Mouse (Mus musculus) neural tube, embryonic 15.5 days (tissue): Measurements from ENCODE around the gene Nrp2. TPM values are rescaled to one million over a fixed set of nuclear protein-coding genes. Genes with fewer than 3 reads are reported as not detected.

Experiments
- ATAC-seq: fragments of 200-750 bp; cut with Nextera tagmentation; 2 replicates; pipeline ENCODE4 v1.8.0; 2017; ENCODE audit warnings: mild to moderate bottlenecking, moderate TSS enrichment, moderate library complexity; ENCODE audit not compliant: low FRiP score
- H3K27ac ChIP-seq: fragments of 300-500 bp; sonication (generic); replicated peaks from 2 replicates; pipeline ENCODE4 v1.5.1; 2015; ENCODE audit warnings: mild to moderate bottlenecking, inconsistent platforms
- H3K27me3 ChIP-seq: fragments of 300-500 bp; sonication (generic); replicated peaks from 2 replicates; pipeline ENCODE4 v1.6.1; 2015; ENCODE audit warnings: inconsistent platforms
- H3K36me3 ChIP-seq: fragments of 300-500 bp; sonication (generic); 2 replicates; pipeline ENCODE4 v1.6.1; 2015; ENCODE audit warnings: inconsistent platforms
- H3K4me1 ChIP-seq: fragments of 300-500 bp; sonication (generic); 2 replicates; pipeline ENCODE4 v1.6.1; 2015; ENCODE audit warnings: inconsistent platforms
- H3K4me2 ChIP-seq: fragments of 300-500 bp; sonication (generic); 2 replicates; pipeline ENCODE4 v1.6.1; 2015; ENCODE audit warnings: inconsistent platforms, mild to moderate bottlenecking, moderate library complexity
- H3K4me3 ChIP-seq: fragments of 300-500 bp; sonication (generic); replicated peaks from 2 replicates; pipeline ENCODE4 v1.5.1; 2015; ENCODE audit warnings: mild to moderate bottlenecking, inconsistent platforms
- H3K9ac ChIP-seq: fragments of 300-500 bp; sonication (generic); replicated peaks from 2 replicates; pipeline ENCODE4 v1.6.1; 2015; ENCODE audit warnings: mild to moderate bottlenecking, inconsistent platforms
- H3K9me3 ChIP-seq: fragments of 300-500 bp; sonication (generic); replicated peaks from 2 replicates; pipeline ENCODE4 v1.6.1; 2016; ENCODE audit warnings: inconsistent platforms
- WGBS: fragments of 180-500 bp; shearing (Covaris S2); methylation state at CpG from one replicate; pipeline ENCODE4 v1.1.7; 2015; ENCODE audit warnings: mixed read lengths; 5-methylcytosine and 5-hydroxymethylcytosine counted together
- polyA plus RNA-seq: library from polyadenylated mRNA; unstranded; fragments of >200 nt; fragmentation: Nextera tagmentation; extraction: Ambion mirVana; gene quantifications from 2 replicates; pipeline ENCODE4 v1.2.1, GENCODE M21; 2015

Nrp2 gene
- polyA plus RNA-seq, 1 experiment from 2014 or later, result 35.6 TPM

DNA sequence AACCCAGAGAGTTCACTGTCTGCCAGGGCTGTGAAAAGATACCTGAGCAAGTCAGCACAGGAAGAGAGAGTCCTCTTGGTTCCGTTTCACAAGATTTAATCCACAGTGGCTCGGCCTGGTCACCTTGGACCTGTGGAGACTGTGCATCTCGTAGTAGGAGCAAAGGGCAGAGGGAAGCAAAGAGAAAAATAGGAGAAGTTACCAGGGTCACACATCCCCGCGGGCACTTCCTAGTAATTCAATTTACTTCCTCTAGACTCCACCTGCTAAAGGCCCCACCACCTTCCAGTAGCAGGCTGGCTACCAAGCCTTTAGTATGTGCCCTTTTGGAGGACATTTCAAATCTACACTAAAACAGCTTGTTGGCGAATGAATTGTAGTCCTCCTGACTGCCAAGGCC, 11.9 kb upstream of the Nrp2 start:
- WGBS, result 91% methylated on average over 6 of the region's 6 CpGs
- H3K4me2 ChIP-seq, result no peak overlapping the region
- no peak overlapping the region for H3K4me3 ChIP-seq
- no peak for ATAC-seq
- no peak overlapping the region for H3K27ac ChIP-seq
- H3K9me3 ChIP-seq, result no peaks in the 10 kb centered on the region
- 0 out of 2 replicates have a peak, but pooled peaks cover 3% of the 10 kb centered on the region for H3K4me1 ChIP-seq
- H3K36me3 ChIP-seq, result no peaks in the 10 kb centered on the region
- H3K27me3 ChIP-seq, result peaks cover 7% of the 10 kb centered on the region; the same call in 1 of the 2 replicates
- no peak overlapping the region for H3K9ac ChIP-seq

DNA sequence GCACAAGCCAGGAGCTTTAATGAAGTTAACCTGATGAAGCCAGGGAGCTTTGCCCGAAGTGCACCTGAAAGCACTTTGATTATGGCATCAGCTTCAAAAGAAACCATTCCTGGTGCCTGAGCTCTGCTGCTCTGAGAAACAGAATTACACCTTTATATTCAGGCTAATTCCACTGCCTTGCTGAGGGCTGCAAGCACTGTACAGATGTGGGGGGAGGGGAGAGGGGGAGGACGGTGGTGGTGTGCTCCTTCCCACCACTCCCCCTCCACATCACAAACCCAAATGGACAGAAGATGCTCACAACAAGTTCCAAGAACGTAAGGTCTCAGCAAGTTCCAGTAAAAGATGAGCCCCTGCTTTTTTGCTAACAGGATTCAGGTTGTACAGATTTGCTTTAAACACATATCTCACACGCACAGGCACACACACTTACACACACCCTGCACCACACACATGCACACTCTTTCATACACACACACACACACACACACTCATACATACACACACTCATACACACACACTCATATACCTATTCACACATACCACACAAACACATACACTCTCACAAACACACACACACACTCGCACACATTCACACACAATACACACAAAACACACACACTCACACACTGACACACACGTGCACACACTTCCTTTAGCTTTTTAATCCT, 6.6 kb upstream of the Nrp2 start:
- WGBS, result 56% methylated on average over 6 of the region's 6 CpGs
- Histone ChIP-seq H3K9me3 (no peaks in the 10 kb centered on the region), H3K27me3 (peaks cover 5% of the 10 kb centered on the region; the same call in 1 of the 2 replicates), H3K4me1 (peaks cover 20% of the 10 kb centered on the region), H3K9ac (no peak overlapping the region), H3K4me2 (0 out of 2 replicates have a peak overlapping the region, but pooled peaks have one; percentile 32), H3K4me3 (no peak overlapping the region), H3K27ac (no peak overlapping the region), H3K36me3 (no peaks in the 10 kb centered on the region)
- peak; percentile 45 for ATAC-seq

DNA sequence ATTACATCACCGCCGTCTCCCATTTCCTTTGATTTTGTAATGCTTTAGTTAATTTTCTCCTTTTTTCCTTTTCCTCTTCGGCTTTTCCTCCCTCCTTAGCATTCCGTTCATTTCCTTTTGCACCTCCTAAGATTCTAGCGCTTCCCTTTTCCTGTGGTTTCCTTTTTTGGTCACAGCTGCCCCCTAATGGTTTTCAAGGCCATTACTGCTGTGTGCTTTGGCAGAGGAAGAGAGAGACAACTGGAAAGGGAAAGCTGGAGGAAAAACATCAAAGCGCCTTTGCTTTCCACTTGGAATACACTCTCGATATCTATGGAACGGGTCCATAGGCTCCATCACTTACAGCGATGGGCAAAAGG, 6.1 kb upstream of the Nrp2 start:
- 0 out of 2 replicates have a peak overlapping the region, but pooled peaks have one; percentile 32 for H3K4me2 ChIP-seq
- H3K9me3 ChIP-seq, result no peaks in the 10 kb centered on the region
- H3K4me1 ChIP-seq, result peaks cover 20% of the 10 kb centered on the region
- H3K27me3 ChIP-seq, result peaks cover 5% of the 10 kb centered on the region; the same call in 1 of the 2 replicates
- peak; percentile 81; the same call in 1 of the 2 replicates for ATAC-seq
- H3K36me3 ChIP-seq, result no peaks in the 10 kb centered on the region
- H3K4me3 ChIP-seq, result no peak overlapping the region
- no peak overlapping the region for H3K9ac ChIP-seq
- 22% methylated on average over 9 of the region's 9 CpGs for WGBS
- no peak overlapping the region for H3K27ac ChIP-seq

DNA sequence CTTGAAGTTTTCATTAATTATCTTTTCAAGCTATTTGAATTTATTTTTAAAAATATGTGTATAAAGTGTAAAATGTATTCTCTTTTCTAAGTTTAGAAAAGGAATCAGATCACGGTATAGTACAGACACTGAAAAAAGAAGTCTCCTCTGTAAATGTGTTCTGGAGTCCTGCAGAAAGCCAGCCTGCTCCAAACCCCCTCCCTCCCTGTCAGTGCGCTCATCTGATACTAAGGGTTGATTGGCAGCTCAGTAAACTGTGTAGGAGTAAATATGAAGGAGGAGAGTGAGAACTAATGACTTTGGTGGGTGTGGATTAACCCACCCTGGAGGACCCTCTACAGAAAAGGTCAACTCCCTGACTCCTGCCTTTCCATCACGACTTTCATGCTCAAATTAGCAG, 5.7 kb upstream of the Nrp2 start:
- no peak overlapping the region for H3K4me3 ChIP-seq
- ATAC-seq, result no peak

DNA sequence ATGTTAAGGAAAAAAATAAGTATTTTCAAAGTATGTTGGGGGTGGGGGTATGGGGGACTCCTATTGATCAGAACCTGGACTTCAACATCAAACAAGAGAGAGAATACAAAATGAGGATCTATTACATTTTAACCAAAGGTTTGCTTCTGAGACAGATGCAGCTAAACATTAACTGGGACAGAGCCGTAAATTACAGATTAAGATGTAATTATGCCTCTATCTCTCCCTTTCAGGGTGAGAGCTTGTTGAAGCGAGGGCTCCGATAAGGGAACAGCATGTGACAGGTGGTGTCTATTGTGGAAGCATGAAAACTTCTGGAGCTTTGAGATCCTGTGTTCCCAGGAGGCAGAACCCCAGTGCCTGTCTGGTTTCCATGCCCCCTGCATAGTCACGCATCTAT, 3.3 kb upstream of the Nrp2 start:
- no peak for ATAC-seq
- no peaks in the 10 kb centered on the region for H3K36me3 ChIP-seq
- peaks cover 5% of the 10 kb centered on the region; the same call in 1 of the 2 replicates for H3K27me3 ChIP-seq
- no peak overlapping the region for H3K4me2 ChIP-seq
- 54% methylated on average over 4 of the region's 4 CpGs for WGBS
- no peak overlapping the region for H3K27ac ChIP-seq
- H3K4me3 ChIP-seq, result no peak overlapping the region
- no peak overlapping the region for H3K9ac ChIP-seq
- H3K4me1 ChIP-seq, result peaks cover 29% of the 10 kb centered on the region
- no peaks in the 10 kb centered on the region for H3K9me3 ChIP-seq

More for the DNA sequence above, 5.7 kb upstream of the Nrp2 start:
- H3K9ac ChIP-seq, result no peak overlapping the region
- H3K4me2 ChIP-seq, result 0 out of 2 replicates have a peak overlapping the region, but pooled peaks have one; percentile 32
- peaks cover 5% of the 10 kb centered on the region; the same call in 1 of the 2 replicates for H3K27me3 ChIP-seq
- H3K9me3 ChIP-seq, result no peaks in the 10 kb centered on the region
- H3K36me3 ChIP-seq, result no peaks in the 10 kb centered on the region
- WGBS, result 65% methylated on average over 3 of the region's 3 CpGs
- H3K27ac ChIP-seq, result no peak overlapping the region
- peaks cover 21% of the 10 kb centered on the region for H3K4me1 ChIP-seq

DNA sequence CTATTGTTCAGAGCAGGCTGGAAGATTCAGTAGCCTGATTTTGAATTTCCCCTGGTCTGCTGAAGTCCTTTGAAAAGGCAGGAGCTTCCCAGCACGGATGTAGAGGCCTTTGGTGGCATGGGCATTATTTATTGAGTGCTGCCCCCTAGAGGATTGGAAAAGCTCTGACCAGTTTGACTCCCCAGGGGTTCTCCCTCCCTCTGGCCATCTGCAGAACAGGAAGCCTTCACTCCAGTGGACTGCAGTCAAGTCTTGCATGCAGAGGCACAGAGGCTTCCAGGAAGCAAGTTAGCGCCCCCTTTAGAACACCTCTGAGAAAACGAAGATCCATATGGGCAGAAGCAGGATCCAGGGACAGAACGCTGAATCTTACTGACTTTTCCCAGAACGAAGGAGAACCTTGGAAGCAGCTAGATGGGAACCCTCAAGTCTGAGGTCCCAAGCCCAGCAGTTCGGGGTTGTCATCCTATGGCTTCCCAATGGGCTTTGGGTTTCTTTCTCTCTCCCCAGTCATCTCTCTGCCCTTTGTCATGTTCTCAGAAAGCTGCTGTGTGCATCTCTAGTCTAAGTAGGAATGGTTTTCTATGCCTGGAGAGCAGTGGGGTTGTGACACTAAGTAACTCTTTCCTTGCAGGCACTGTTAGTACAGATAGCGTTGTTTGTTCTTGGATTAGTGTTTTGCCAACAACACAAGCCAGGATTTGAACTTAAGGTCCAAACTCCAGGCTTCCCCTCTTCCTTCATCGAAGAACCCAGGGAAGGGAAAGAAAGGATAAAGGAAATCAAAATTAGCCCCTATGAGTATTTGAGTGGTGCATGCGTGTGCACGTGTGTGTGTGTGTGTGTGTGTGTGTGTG, 1.8 kb upstream of the Nrp2 start:
- H3K4me2 ChIP-seq, result no peak overlapping the region
- no peak overlapping the region for H3K27ac ChIP-seq
- peaks cover 5% of the 10 kb centered on the region; the same call in 1 of the 2 replicates for H3K27me3 ChIP-seq
- H3K9me3 ChIP-seq, result no peaks in the 10 kb centered on the region
- H3K4me3 ChIP-seq, result no peak overlapping the region
- no peak overlapping the region for H3K9ac ChIP-seq
- ATAC-seq, result no peak
- peaks cover 40% of the 10 kb centered on the region for H3K4me1 ChIP-seq
- 42% methylated on average over 10 of the region's 10 CpGs for WGBS
- no peaks in the 10 kb centered on the region for H3K36me3 ChIP-seq

DNA sequence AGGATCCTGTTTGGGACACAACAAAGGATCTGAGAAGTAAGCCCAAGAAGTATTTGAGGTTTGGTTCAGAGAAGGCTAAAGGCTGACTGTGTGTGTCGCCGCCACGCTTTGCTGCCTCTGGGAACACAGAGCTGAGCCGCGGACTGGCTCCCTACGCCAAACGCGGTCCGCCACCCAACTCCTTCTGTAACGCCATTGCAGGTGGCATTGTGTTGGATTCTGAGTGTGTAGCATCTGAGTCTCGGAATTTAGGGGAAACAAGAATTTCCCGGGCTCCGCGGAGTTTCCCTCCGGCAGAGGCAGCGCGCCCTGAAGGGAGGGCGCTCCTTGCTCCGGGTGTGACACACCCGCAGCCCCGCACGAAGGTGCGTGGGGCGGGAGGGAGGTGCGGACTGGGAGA, 342 bp upstream of the Nrp2 start:
- under 1% methylated on average over 24 of the region's 25 CpGs for WGBS

DNA sequence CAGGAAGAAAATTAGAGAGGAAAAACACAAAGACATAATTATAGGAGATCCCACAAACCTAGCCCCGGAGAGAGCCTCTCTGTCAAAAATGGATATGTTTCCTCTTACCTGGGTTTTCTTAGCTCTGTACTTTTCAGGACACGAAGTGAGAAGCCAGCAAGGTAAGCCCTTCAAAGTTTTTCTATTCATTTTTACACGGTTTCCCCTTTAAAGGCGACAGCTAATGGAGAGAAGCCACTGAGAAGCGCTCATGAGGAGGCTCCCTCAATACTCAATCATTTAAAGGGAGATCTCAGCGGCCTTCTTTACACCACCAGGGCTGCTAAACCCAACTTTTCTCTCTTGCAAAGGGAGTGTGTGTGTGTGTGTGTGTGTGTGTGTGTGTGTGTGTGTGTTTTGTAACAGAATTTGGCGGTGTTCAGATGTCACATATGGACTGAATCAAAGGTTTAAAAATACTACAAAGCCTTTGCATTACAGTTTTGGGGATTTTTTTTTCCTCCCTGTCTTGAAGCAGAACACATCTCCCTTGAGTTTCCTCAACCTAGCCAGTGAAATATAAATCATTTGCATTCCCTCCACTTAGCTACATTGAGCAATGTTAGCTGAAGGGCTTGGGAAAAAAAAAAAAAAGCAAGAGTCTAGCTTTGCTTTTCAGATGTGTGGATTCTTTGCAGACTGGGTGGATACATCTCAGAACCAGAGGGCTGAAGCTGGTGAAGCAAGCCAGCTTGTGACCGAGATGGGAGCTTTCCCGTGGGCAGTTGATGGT, 1.2 kb downstream of the Nrp2 start:
- under 1% methylated on average over 9 of the region's 9 CpGs for WGBS
- Histone ChIP-seq H3K27ac (peak overlapping the region; percentile 90), H3K4me2 (peak overlapping the region; percentile 97), H3K4me1 (peaks cover 52% of the 10 kb centered on the region), H3K4me3 (peak overlapping the region; percentile 64), H3K9me3 (no peaks in the 10 kb centered on the region), H3K36me3 (no peaks in the 10 kb centered on the region), H3K9ac (peak overlapping the region; percentile 81), H3K27me3 (no peaks in the 10 kb centered on the region; the same call in 1 of the 2 replicates)
- no peak for ATAC-seq

More for the DNA sequence above, 342 bp upstream of the Nrp2 start:
- no peaks in the 10 kb centered on the region for H3K9me3 ChIP-seq
- H3K27me3 ChIP-seq, result peaks cover 5% of the 10 kb centered on the region; the same call in 1 of the 2 replicates
- H3K4me1 ChIP-seq, result peaks cover 39% of the 10 kb centered on the region
- H3K27ac ChIP-seq, result peak overlapping the region; percentile 90
- H3K36me3 ChIP-seq, result no peaks in the 10 kb centered on the region
- H3K4me2 ChIP-seq, result peak overlapping the region; percentile 97
- no peak; the same call in 1 of the 2 replicates for ATAC-seq
- peak overlapping the region; percentile 64 for H3K4me3 ChIP-seq
- peak overlapping the region; percentile 81 for H3K9ac ChIP-seq

DNA sequence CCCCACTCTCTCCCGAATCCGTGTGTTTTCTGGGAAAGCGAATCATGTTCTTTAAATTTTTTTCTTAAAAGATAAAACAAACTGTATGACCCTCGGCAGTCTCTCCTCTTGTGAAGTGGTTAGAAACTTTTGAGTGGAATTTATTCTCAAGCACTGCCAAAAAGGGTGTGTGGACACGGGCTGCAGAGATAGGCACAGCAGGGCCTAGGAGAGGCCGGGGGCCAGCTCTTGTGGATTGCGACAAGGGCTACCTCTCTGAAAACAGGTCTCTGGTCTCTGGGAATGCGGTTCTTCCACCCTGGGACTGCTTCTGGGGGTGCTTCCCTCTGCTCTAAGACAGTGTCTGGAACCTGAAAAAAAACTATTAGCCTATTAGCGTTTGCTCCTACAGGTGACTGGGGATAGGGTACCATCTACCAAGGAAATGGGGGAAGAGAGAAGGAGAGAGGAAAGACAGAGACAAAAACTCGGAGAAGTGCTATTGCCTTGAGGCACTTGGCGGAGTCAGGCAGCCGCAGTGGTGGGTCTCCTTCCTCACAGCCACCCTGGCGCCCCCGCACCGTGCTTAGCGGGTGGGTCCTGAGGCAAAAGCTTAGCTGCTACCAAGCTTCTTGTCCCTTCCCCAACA, 1.9 kb downstream of the Nrp2 start:
- Histone ChIP-seq H3K27me3 (no peaks in the 10 kb centered on the region; the same call in 1 of the 2 replicates), H3K9ac (peak overlapping the region; percentile 81), H3K9me3 (no peaks in the 10 kb centered on the region), H3K4me1 (peaks cover 58% of the 10 kb centered on the region), H3K4me2 (peak overlapping the region; percentile 97), H3K36me3 (no peaks in the 10 kb centered on the region), H3K4me3 (peak overlapping the region; percentile 64), H3K27ac (peak overlapping the region; percentile 90)
- WGBS, result 5% methylated on average over 16 of the region's 16 CpGs
- ATAC-seq, result no peak

DNA sequence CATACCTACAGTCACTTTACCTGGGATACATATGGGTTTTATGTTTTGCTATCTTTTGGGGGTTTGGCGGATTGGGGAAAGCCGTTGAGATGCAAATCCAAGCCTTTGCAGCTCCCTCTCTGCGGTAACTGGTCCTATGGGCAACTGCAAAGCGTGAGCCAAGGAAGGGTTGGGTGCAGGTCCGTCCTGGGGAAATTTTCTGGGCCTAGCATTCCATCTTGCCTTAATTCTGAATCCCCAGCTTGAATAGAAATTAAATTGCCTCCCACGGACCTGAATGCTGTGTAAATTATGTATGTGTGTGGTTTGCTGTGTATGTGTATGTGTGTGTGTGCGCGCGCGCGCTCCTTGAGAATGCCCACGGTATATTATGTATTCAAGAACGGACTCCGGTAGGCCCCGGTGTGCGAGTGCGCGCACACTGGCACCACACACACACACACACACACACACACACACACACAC, 2.5 kb downstream of the Nrp2 start:
- Histone ChIP-seq H3K9me3 (no peaks in the 10 kb centered on the region), H3K4me1 (peaks cover 64% of the 10 kb centered on the region)
- no peak for ATAC-seq

More for the DNA sequence above, 2.5 kb downstream of the Nrp2 start:
- Histone ChIP-seq H3K27me3 (no peaks in the 10 kb centered on the region; the same call in 1 of the 2 replicates), H3K4me2 (peak overlapping the region; percentile 97), H3K36me3 (no peaks in the 10 kb centered on the region), H3K27ac (peak overlapping the region; percentile 90), H3K4me3 (peak overlapping the region; percentile 64), H3K9ac (peak overlapping the region; percentile 81)
- WGBS, result 2% methylated on average over 18 of the region's 18 CpGs
